Mouse (Mus musculus): ENCODE data around the gene Gm20708. TPM values are rescaled to one million over a fixed set of nuclear protein-coding genes. Genes with fewer than 3 reads are reported as not detected.

Gm20708 gene
- polyA plus RNA-seq, 1 experiment = 0.16 TPM

- H3K36me3 ChIP-seq (ENCODE audit: control insufficient read depth) = peaks cover 70% of the 10 kb centered on the region
- TF ChIP-seq GATA1 (IDR thresholded peaks at IDR 0.05; ENCODE audit: low read length) (no peak), TAL1 (IDR thresholded peaks at IDR 0.05; ENCODE audit: low read length) (no peak)
- H3K4me1 ChIP-seq (ENCODE audit: control insufficient read depth) = peaks cover 81% of the 10 kb centered on the region
- H3K9me3 ChIP-seq (ENCODE audit: control insufficient read depth, low read length) = no peaks in the 10 kb centered on the region
- no peaks in the 10 kb centered on the region; the same call in 1 of the 2 replicates for H3K27me3 ChIP-seq (ENCODE audit: control insufficient read depth)
- H3K4me3 ChIP-seq (replicated peaks) = peak overlapping the region; percentile 79
Observed at GRCm38 (mm10) chr11:117779434-117780198, 29.9 kb upstream of the Gm20708 start.

DNA sequence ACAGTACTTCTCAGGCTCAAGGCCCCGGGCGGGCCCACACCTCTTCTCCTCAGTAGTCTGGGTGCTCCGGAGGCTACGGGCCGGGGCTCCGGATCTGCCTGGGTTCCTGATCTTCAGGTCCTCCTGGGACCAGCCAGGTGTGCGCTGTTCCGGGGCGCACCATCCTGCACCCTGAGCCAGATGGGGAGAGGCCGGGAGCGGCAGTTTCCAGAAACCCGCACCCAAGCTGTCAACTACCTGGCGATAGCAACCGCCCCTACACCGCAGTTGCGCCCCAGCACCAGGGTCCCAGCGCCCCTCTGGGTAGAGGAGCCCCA is 29.3 kb upstream of the Gm20708 start:
- Histone ChIP-seq H3K4me3 (replicated peaks) (peak overlapping the region; percentile 79), H3K27me3 (ENCODE audit: control insufficient read depth) (no peaks in the 10 kb centered on the region; the same call in 1 of the 2 replicates), H3K9me3 (ENCODE audit: control insufficient read depth, low read length) (no peaks in the 10 kb centered on the region), H3K36me3 (ENCODE audit: control insufficient read depth) (peaks cover 70% of the 10 kb centered on the region), H3K4me1 (ENCODE audit: control insufficient read depth) (peaks cover 84% of the 10 kb centered on the region)
- no peak for TF ChIP-seq GATA1 (IDR thresholded peaks at IDR 0.05; ENCODE audit: low read length)
- no peak for TF ChIP-seq TAL1 (IDR thresholded peaks at IDR 0.05; ENCODE audit: low read length)

- Histone ChIP-seq H3K27me3 (ENCODE audit: control insufficient read depth) (no peaks in the 10 kb centered on the region; the same call in 1 of the 2 replicates), H3K4me1 (ENCODE audit: control insufficient read depth) (peaks cover 85% of the 10 kb centered on the region), H3K9me3 (ENCODE audit: control insufficient read depth, low read length) (no peaks in the 10 kb centered on the region), H3K36me3 (ENCODE audit: control insufficient read depth) (peaks cover 70% of the 10 kb centered on the region), H3K4me3 (replicated peaks) (peak overlapping the region; percentile 79)
- peak; percentile 75 for TF ChIP-seq TAL1 (IDR thresholded peaks at IDR 0.05; ENCODE audit: low read length)
- peak; percentile 88 for TF ChIP-seq GATA1 (IDR thresholded peaks at IDR 0.05; ENCODE audit: low read length)
Observed at GRCm38 (mm10) chr11:117780582-117781111, 28.8 kb upstream of the Gm20708 start.

DNA sequence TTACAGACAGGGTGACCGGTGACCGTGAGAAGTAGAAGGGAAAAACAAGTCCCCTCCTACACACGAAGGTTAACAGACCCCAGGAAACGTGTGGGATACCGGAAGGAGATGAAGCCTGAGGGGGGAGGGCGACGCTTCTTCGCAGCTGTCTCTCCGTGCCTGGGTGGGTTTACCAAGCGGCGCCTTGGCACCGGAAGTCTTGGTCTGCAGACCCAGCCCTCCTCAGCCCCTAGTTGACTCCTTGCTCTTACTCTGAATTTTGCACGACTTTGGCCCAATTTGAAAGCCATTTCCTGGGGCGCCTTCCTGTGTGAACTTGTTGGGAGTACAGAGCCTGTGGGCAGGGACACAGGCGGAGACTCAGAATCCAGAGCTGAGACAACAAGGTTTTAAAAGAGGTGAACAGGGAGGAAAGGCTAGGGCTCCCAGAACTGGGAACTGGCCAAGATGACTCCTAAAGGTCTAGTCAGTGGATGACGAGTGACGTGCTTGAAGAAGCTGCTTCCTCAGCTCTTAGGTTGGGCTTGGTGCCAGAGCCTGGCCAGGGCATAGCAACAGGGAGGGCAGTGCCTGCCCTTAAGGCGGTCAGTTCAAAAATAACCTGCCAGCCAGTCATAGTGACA is 28.2 kb upstream of the Gm20708 start:
- Histone ChIP-seq H3K27me3 (ENCODE audit: control insufficient read depth) (no peaks in the 10 kb centered on the region; the same call in 1 of the 2 replicates), H3K9me3 (ENCODE audit: control insufficient read depth, low read length) (no peaks in the 10 kb centered on the region), H3K4me1 (ENCODE audit: control insufficient read depth) (peaks cover 83% of the 10 kb centered on the region), H3K4me3 (replicated peaks) (peak overlapping the region; percentile 79), H3K36me3 (ENCODE audit: control insufficient read depth) (peaks cover 70% of the 10 kb centered on the region)
- no peak for TF ChIP-seq GATA1 (IDR thresholded peaks at IDR 0.05; ENCODE audit: low read length)
- no peak for TF ChIP-seq TAL1 (IDR thresholded peaks at IDR 0.05; ENCODE audit: low read length)

GRCm38 (mm10) chr11:117781993-117782704 is 27.3 kb upstream of the Gm20708 start, which contains the start of the genes Tmc8 and Tmc6:
Tmc8 (plus strand) TSS chr11:117782076.
Tmc6 (minus strand) TSS chr11:117782198.
- H3K4me1 ChIP-seq (ENCODE audit: control insufficient read depth) = peaks cover 84% of the 10 kb centered on the region
- H3K27me3 ChIP-seq (ENCODE audit: control insufficient read depth) = no peaks in the 10 kb centered on the region; the same call in 1 of the 2 replicates
- H3K4me3 ChIP-seq (replicated peaks) = peak within 1 kb of the TSS; percentile 79
- no peaks in the 10 kb centered on the region for H3K9me3 ChIP-seq (ENCODE audit: control insufficient read depth, low read length)
- no peak for TF ChIP-seq TAL1 (IDR thresholded peaks at IDR 0.05; ENCODE audit: low read length)
- no peak for TF ChIP-seq GATA1 (IDR thresholded peaks at IDR 0.05; ENCODE audit: low read length)
- peaks cover 70% of the 10 kb centered on the region for H3K36me3 ChIP-seq (ENCODE audit: control insufficient read depth)

DNA sequence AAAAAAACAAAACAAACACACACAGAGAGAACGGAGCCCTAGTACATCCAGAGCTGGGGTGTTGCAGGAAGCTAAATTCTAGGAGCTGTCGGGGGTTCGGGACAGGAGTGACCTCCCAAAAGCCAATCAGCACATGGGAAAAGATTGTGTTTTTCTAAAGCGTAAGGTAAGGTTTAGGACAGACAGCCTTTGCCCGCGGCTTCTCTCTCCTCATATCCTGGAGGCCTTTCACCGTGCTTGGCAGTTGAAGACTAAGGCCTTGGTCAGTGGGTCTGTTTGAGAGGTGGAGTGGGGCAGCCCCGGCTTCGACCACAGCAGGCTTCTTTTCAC is 26.8 kb upstream of the Gm20708 start:
- TF ChIP-seq GATA1 (IDR thresholded peaks at IDR 0.05; ENCODE audit: low read length) (no peak), TAL1 (IDR thresholded peaks at IDR 0.05; ENCODE audit: low read length) (no peak)
- H3K9me3 ChIP-seq (ENCODE audit: control insufficient read depth, low read length) = no peaks in the 10 kb centered on the region
- H3K27me3 ChIP-seq (ENCODE audit: control insufficient read depth) = no peaks in the 10 kb centered on the region; the same call in 1 of the 2 replicates
- H3K4me3 ChIP-seq (replicated peaks) = peak overlapping the region; percentile 79
- peaks cover 83% of the 10 kb centered on the region for H3K4me1 ChIP-seq (ENCODE audit: control insufficient read depth)
- H3K36me3 ChIP-seq (ENCODE audit: control insufficient read depth) = peaks cover 70% of the 10 kb centered on the region

DNA sequence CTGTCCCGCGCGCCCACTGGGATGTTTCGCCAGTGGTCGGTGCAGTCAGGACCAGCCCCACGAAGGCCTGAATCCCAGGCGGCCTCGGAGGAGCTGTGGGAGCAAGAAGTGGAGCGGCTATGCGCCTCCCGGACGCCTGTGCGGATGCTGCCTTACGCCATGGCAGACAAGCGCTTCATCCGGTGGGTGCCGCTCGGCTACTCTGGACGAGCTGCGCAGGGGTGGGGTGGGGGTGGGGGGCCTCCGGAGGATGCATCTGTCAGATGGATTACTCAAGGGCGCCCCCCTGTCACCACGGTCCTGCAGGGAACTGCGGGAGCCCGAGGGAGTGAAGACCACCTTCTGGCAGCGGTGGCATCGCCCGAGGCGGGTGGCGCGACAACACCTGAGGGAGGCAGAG is 26.4 kb upstream of the Gm20708 start:
- Histone ChIP-seq H3K4me3 (replicated peaks) (peak overlapping the region; percentile 79), H3K9me3 (ENCODE audit: control insufficient read depth, low read length) (no peaks in the 10 kb centered on the region), H3K27me3 (ENCODE audit: control insufficient read depth) (no peaks in the 10 kb centered on the region; the same call in 1 of the 2 replicates), H3K36me3 (ENCODE audit: control insufficient read depth) (peaks cover 70% of the 10 kb centered on the region), H3K4me1 (ENCODE audit: control insufficient read depth) (peaks cover 78% of the 10 kb centered on the region)
- TF ChIP-seq GATA1 (IDR thresholded peaks at IDR 0.05; ENCODE audit: low read length) = no peak

DNA sequence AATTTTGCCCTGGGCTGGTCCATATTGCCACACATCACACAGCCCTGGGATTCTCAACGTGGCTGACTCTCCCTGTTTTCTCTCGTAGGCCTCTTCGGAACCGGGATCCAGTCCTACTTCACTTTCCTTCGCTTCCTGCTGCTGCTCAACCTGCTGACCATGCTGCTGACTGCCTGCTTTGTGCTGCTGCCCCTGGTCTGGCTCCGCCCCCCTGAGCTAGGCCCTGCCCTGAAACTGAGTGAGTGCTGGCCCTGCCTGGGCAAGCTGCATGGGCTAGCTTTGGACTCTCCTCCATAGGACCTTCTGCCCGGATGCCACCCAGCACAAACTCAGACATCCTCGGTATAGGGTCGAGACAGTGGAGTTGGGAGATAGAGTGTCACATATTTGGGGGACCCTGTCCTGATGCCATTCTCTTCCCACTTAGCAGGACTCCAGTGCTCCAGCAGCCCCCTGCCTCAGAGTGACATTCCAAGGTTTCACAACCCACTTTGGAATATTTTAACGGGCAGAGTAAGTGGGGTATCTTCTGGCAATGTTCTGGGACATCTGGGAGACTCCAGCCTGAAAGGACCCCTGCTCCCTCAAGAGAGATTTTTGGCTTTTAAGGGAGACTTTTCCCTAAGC is 25.7 kb upstream of the Gm20708 start:
- H3K4me3 ChIP-seq (replicated peaks) = peak overlapping the region; percentile 79
- no peaks in the 10 kb centered on the region for H3K9me3 ChIP-seq (ENCODE audit: control insufficient read depth, low read length)
- H3K36me3 ChIP-seq (ENCODE audit: control insufficient read depth) = peaks cover 70% of the 10 kb centered on the region
- no peaks in the 10 kb centered on the region; the same call in 1 of the 2 replicates for H3K27me3 ChIP-seq (ENCODE audit: control insufficient read depth)
- no peak for TF ChIP-seq GATA1 (IDR thresholded peaks at IDR 0.05; ENCODE audit: low read length)
- TF ChIP-seq TAL1 (IDR thresholded peaks at IDR 0.05; ENCODE audit: low read length) = no peak
- H3K4me1 ChIP-seq (ENCODE audit: control insufficient read depth) = peaks cover 76% of the 10 kb centered on the region
